Mouse (Mus musculus) thymus, adult 2 months (tissue): ENCODE measurements around the gene Ascc2. TPM values are rescaled to one million over a fixed set of nuclear protein-coding genes. Genes with fewer than 3 reads are reported as not detected.

Experiments used
- DNase-seq: peaks from one replicate; pipeline ENCODE4 v3.0.0; 2021
- H3K27ac ChIP-seq: fragments of 200-500 bp; 2 replicates; pipeline ENCODE4 v1.5.1; 2012; ENCODE audit warnings: low read length, control low read depth; ENCODE audit not compliant: control insufficient read depth, insufficient read depth
- H3K27me3 ChIP-seq: fragments of 200-500 bp; 2 replicates; pipeline ENCODE4 v1.6.1; 2012; ENCODE audit warnings: mild to moderate bottlenecking, low read length, moderate library complexity, mixed read lengths; ENCODE audit not compliant: control insufficient read depth, insufficient read depth
- H3K36me3 ChIP-seq: fragments of 200-500 bp; 2 replicates; pipeline ENCODE4 v1.6.1; 2012; ENCODE audit warnings: mild to moderate bottlenecking, low read length, moderate library complexity; ENCODE audit not compliant: control insufficient read depth, insufficient read depth
- H3K4me1 ChIP-seq: fragments of 200-500 bp; replicated peaks from 2 replicates; pipeline ENCODE4 v1.6.1; 2012; ENCODE audit warnings: low read length; ENCODE audit not compliant: control insufficient read depth, insufficient read depth
- H3K4me3 ChIP-seq: fragments of 200-500 bp; 2 replicates; pipeline ENCODE4 v1.5.1; 2012; ENCODE audit warnings: mild to moderate bottlenecking, low read length, control low read depth, moderate library complexity; ENCODE audit not compliant: control insufficient read depth, insufficient read depth
- CTCF ChIP-seq: fragments of 200-500 bp; IDR thresholded peaks from 2 replicates; pipeline ENCODE4 v1.5.1; 2012; ENCODE audit warnings: mild to moderate bottlenecking, control low read depth, low read length, moderate library complexity, borderline replicate concordance; ENCODE audit not compliant: control insufficient read depth, poor library complexity, insufficient read depth; ENCODE audit errors: extremely low read depth
- POLR2A ChIP-seq: fragments of 200-500 bp; IDR thresholded peaks from 2 replicates; pipeline ENCODE4 v1.6.1; 2012; ENCODE audit warnings: mild to moderate bottlenecking, low read length, control low read depth, moderate library complexity; ENCODE audit not compliant: control insufficient read depth, poor library complexity, insufficient read depth; ENCODE audit errors: extremely low read depth
- WGBS: fragments of 180-500 bp; shearing (Covaris S2); methylation state at CpG from one replicate; pipeline ENCODE4 v1.1.7; 2018; 5-methylcytosine and 5-hydroxymethylcytosine counted together
- polyA plus RNA-seq: library from polyadenylated mRNA; depleted of rRNA; stranded (reverse); fragments of >200 nt; gene quantifications from 2 replicates; pipeline ENCODE4 v1.2.3, GENCODE M21; 2012

The Ascc2 gene
- polyA plus RNA-seq, 1 experiment: 26.0 TPM

- H3K4me3 ChIP-seq: no peak overlapping the region
- H3K4me1 ChIP-seq: no peaks in the 10 kb centered on the region
- H3K27ac ChIP-seq: no peak overlapping the region
- TF ChIP-seq POLR2A: no peak
- TF ChIP-seq CTCF: no peak
- no peaks in the 10 kb centered on the region for H3K36me3 ChIP-seq
- H3K27me3 ChIP-seq: no peaks in the 10 kb centered on the region
- DNase-seq: no peak
These were observed 75.3 kb downstream of the Ascc2 start for GRCm38 (mm10) chr11:4712822-4713221.

GRCm38 (mm10) chr11:4714727-4715126, 77.2 kb downstream of the Ascc2 start:
- Histone ChIP-seq H3K36me3 (no peaks in the 10 kb centered on the region), H3K4me1 (no peaks in the 10 kb centered on the region), H3K4me3 (no peak overlapping the region), H3K27me3 (no peaks in the 10 kb centered on the region), H3K27ac (no peak overlapping the region)
- no peak for DNase-seq
- TF ChIP-seq CTCF: no peak
- TF ChIP-seq POLR2A: no peak
- WGBS: 49% methylated on average over 4 of the region's 4 CpGs

DNA sequence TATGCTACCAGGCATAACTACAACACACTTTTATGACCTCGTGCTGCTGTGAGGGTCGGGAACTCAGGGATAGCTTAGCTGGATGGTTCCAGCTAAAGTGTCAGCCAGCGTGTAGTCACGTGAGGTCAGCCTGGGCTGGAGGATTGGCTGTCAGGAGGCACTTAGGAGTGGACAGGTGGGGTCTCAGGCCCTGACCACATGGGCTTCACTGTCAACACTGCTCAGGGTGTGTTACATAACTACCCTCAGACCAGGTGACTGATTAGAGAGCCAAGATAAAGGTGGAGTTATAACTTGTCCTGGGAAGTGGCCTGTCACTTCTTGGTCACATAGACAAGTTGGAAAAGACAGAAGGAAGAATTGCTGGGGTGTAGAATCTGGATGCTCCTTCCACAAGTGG, 78.0 kb downstream of the Ascc2 start:
- Histone ChIP-seq H3K27me3 (no peaks in the 10 kb centered on the region), H3K4me1 (no peaks in the 10 kb centered on the region), H3K4me3 (no peak overlapping the region), H3K27ac (no peak overlapping the region), H3K36me3 (no peaks in the 10 kb centered on the region)
- TF ChIP-seq POLR2A (no peak), CTCF (no peak)
- DNase-seq: no peak
- 92% methylated on average over 4 of the region's 4 CpGs for WGBS

GRCm38 (mm10) chr11:4716530-4717236, 79.1 kb downstream of the Ascc2 start:
- DNase-seq: no peak
- TF ChIP-seq CTCF (no peak), POLR2A (no peak)

GRCm38 (mm10) chr11:4718548-4718947, 81.0 kb downstream of the Ascc2 start:
- Histone ChIP-seq H3K36me3 (no peaks in the 10 kb centered on the region; the same call in 1 of the 2 replicates), H3K4me1 (no peaks in the 10 kb centered on the region), H3K27ac (no peak overlapping the region), H3K27me3 (no peaks in the 10 kb centered on the region), H3K4me3 (no peak overlapping the region)
- 95% methylated on average over 5 of the region's 5 CpGs for WGBS
- TF ChIP-seq POLR2A: no peak
- TF ChIP-seq CTCF: no peak
- no peak for DNase-seq

More at GRCm38 (mm10) chr11:4716530-4717236, 79.1 kb downstream of the Ascc2 start:
- Histone ChIP-seq H3K27ac (no peak overlapping the region), H3K27me3 (no peaks in the 10 kb centered on the region), H3K4me1 (no peaks in the 10 kb centered on the region), H3K36me3 (no peaks in the 10 kb centered on the region), H3K4me3 (no peak overlapping the region)
- 95% methylated on average over 5 of the region's 5 CpGs for WGBS

GRCm38 (mm10) chr11:4719961-4720360, 82.4 kb downstream of the Ascc2 start:
- Histone ChIP-seq H3K4me1 (no peaks in the 10 kb centered on the region), H3K27me3 (no peaks in the 10 kb centered on the region), H3K27ac (no peak overlapping the region), H3K4me3 (no peak overlapping the region), H3K36me3 (peaks cover 5% of the 10 kb centered on the region; the same call in 1 of the 2 replicates)
- no peak for DNase-seq
- TF ChIP-seq POLR2A (no peak), CTCF (no peak)
- WGBS: 96% methylated on average over 9 of the region's 9 CpGs

DNA sequence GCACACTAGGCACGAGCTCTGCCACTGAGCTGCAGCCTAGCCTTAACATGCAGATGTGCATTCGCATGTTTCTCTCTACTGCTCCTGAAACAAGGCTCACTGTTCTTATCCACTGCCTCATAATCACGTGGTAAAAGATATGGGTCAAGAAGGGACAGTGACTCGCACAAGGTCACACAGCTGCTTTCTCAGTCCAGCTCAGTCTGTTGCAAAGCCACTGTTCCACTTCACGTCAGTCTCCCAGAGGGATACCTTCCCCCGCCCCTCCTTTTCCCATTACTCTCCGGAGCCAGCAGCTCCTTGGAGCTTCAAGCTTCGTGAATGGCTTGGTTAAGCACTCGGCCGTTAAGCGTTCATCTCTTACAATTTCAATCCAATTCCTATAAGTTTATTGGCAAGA, 82.8 kb downstream of the Ascc2 start:
- TF ChIP-seq CTCF (no peak), POLR2A (no peak)
- H3K27me3 ChIP-seq: no peaks in the 10 kb centered on the region
- 91% methylated on average over 11 of the region's 11 CpGs for WGBS
- H3K27ac ChIP-seq: no peak overlapping the region
- no peak for DNase-seq
- no peak overlapping the region for H3K4me3 ChIP-seq
- H3K36me3 ChIP-seq: peaks cover 5% of the 10 kb centered on the region; the same call in 1 of the 2 replicates
- no peaks in the 10 kb centered on the region for H3K4me1 ChIP-seq
